Mouse (Mus musculus) neural tube, embryonic 10.5 days (tissue): ENCODE measurements around the gene Cdc37.

ENCODE experiments used
- DNase-seq: peaks from one replicate; pipeline ENCODE4 v3.0.0-alpha.2; 2017; ENCODE audit warnings: low spot score; ENCODE audit errors: extremely low spot score

Cdc37 gene

GRCm38 (mm10) chr9:21167140-21168097 is 17.6 kb upstream of the Cdc37 start:
- DNase-seq = no peak

- DNase-seq = no peak
These were observed 16.7 kb upstream of the Cdc37 start for GRCm38 (mm10) chr9:21166516-21166915.

GRCm38 (mm10) chr9:21165952-21166451 is 16.2 kb upstream of the Cdc37 start:
- peak; percentile 59 for DNase-seq

GRCm38 (mm10) chr9:21165041-21165951 is 15.5 kb upstream of the Cdc37 start, which contains the start of gene Pde4a:
Gene Pde4a (plus strand): TSS chr9:21165714.
- peak; percentile 53 for DNase-seq

- DNase-seq = no peak
These were observed 14.3 kb upstream of the Cdc37 start for GRCm38 (mm10) chr9:21164072-21164471.

- no peak for DNase-seq
These were observed 13.6 kb upstream of the Cdc37 start for GRCm38 (mm10) chr9:21163086-21164050.

- peak; percentile 95 for DNase-seq
These were observed 11.6 kb upstream of the Cdc37 start for GRCm38 (mm10) chr9:21161209-21161909.

- no peak for DNase-seq
These were observed 5.0 kb upstream of the Cdc37 start for GRCm38 (mm10) chr9:21154787-21155186.

- no peak for DNase-seq
These were observed 4.1 kb upstream of the Cdc37 start for GRCm38 (mm10) chr9:21153833-21154232.

GRCm38 (mm10) chr9:21153331-21153730 is 3.5 kb upstream of the Cdc37 start:
- DNase-seq = no peak

GRCm38 (mm10) chr9:21152715-21153114 is 2.9 kb upstream of the Cdc37 start:
- DNase-seq = peak; percentile 63

GRCm38 (mm10) chr9:21149077-21149653 is 617 bp downstream of the Cdc37 start:
- DNase-seq = no peak

- no peak for DNase-seq
These were observed 1.4 kb downstream of the Cdc37 start for GRCm38 (mm10) chr9:21148427-21148826.

- no peak for DNase-seq
These were observed 3.1 kb downstream of the Cdc37 start for GRCm38 (mm10) chr9:21146722-21147121.

- no peak for DNase-seq
These were observed 4.4 kb downstream of the Cdc37 start for GRCm38 (mm10) chr9:21145431-21145830.

- no peak for DNase-seq
These were observed 5.4 kb downstream of the Cdc37 start for GRCm38 (mm10) chr9:21144361-21144760.

GRCm38 (mm10) chr9:21141922-21142321 is 7.9 kb downstream of the Cdc37 start:
- DNase-seq = no peak

- no peak for DNase-seq
These were observed 11.4 kb downstream of the Cdc37 start for GRCm38 (mm10) chr9:21138386-21138785.

- DNase-seq = peak; percentile 49
These were observed 12.6 kb downstream of the Cdc37 start for GRCm38 (mm10) chr9:21137229-21137628.
